Mouse (Mus musculus) telencephalon, adult 2 months (tissue): ENCODE measurements around the gene Spag7.

Experiments used
- DNase-seq: peaks from one replicate; pipeline ENCODE4 v3.0.0-alpha.2; 2011; ENCODE audit warnings: low read depth, low spot score

The Spag7 gene

DNA sequence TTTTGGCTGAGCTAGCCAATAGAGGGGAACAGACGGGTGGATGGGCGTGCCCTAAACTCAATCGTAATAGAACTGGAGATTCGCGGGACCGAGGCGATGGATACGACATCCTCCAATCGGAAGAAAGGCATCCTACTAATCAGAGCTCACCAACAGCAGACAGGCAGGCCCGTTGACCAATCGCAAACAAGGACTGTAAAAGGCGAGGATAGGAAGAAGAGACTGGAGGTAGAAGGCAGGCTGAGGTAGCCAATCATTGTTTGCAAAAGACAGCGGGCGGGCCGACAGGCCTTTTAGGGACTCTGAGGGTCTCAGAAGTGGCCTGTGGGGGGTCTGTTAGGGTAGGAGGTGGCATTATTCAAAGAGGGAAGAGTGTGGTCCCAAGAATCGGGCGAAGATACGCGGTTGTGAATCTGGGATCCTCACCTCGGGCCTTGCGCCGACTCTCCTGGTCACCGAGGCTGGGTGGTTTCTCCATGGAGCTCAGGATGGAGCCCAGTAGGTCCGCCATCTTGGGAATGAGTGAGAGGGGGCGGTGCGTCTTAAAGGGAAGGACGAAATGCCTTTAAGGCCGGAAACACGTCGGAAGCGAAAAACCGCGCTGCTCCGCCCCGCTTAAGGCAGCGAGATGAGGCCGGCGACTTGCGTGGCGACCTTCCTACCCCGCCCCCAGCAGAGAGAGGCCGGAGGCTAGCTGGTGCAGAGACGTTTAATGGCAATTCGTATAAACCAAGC is at the start of gene Spag7:
Gene Spag7, minus strand, starts transcription at position 646 of the 735 bp plus-strand sequence.
- DNase-seq = peak; percentile 100

- no peak for DNase-seq
Measured at GRCm38 (mm10) chr11:70718481-70718880, 49.3 kb upstream of the Spag7 start.

GRCm38 (mm10) chr11:70715832-70716231 is 46.6 kb upstream of the Spag7 start:
- DNase-seq = no peak

DNA sequence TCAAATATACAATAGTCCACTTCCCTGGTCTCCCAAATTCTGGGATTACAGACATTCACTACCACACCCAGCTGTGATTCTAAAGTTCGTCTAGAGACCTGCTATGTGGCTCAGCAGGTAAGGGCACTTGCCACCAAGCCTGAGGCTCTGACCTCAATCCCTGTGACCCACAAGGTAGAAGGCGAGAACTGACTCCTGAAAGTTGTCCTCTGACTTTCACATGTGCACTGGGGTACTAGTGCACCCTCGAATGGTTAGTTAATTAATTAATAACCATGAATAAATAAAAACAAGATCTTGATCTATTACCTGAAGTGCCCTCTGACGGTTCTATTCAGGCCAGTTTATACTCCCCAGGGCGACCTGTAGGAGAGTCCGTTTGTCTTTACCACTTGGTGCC is 44.0 kb upstream of the Spag7 start:
- no peak for DNase-seq

- no peak for DNase-seq
Measured at GRCm38 (mm10) chr11:70711026-70711425, 41.8 kb upstream of the Spag7 start.

DNA sequence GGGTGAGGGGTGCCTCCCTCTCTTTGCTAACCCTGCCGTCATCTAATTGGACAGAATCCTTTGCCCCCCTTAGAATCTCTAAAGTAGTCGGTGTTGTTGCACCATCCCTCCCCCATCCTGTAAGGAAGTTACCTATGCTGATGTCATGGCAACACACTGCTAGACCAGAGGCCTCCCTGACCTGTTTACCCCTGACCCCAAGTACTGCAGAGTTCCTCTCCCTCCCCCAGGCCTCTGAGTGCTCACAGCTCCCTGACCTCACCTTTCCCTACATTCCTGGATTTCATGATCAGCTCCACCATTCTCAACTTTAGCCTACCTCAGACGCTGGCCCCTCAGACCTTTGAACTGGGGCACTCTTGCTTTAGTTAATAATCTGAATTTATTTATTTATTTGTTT is 36.9 kb upstream of the Spag7 start:
- no peak for DNase-seq

DNA sequence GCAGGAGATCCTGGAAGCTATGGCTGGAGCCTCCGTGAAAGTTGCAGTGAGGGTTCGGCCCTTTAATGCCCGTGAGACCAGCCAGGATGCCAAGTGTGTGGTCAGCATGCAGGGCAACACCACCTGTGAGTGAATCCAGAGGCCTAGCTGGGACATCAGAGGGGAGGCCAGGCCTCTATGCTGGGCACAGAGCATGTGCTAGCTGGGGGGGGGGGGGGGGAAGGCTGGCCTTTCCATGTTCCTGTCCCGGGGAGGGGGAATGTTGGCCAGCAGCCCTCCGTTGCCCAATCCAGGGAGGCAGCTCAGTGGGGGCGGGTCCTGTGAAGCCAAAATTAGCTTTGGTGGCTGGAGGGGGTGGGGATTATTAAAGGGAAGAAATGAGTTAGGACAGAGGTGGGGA is 33.6 kb upstream of the Spag7 start:
- no peak for DNase-seq

DNA sequence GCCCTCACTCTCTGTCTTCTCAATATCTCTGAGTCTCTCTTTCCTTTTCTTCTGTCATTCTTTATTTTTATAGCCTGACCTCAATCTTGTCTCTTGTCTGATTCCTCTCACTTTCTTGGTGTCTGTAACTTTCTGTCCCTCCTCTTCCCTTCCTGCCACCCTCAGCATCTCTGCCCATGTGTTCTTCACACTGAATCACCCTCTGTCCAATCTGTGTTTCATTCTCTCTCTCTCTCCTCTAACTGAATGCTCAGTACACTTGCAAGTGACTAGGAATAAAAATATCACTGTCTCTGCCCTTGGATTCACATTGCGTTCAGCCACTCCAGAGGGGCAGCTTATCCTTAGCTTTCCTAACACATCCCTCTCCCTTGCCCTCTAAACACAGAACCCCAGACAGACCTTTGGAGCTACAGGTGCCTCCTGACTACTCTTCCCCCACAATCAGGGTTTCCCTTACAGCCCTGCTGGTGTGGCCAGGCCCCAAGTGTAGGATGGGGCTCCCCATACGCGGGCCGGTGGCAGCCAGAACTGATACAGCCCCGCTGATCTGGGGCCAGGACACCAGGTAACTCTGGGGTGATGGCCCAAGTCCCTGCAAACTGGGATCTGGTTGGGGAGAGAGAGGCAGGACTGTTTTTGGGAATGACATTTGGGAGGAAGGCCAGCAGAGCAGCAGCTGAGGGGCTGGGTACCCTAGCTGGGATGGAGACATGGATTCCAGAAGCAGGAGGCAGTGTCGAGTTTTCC is 32.9 kb upstream of the Spag7 start:
- DNase-seq = peak; percentile 36

GRCm38 (mm10) chr11:70701221-70701955 is 32.2 kb upstream of the Spag7 start:
- DNase-seq = no peak

DNA sequence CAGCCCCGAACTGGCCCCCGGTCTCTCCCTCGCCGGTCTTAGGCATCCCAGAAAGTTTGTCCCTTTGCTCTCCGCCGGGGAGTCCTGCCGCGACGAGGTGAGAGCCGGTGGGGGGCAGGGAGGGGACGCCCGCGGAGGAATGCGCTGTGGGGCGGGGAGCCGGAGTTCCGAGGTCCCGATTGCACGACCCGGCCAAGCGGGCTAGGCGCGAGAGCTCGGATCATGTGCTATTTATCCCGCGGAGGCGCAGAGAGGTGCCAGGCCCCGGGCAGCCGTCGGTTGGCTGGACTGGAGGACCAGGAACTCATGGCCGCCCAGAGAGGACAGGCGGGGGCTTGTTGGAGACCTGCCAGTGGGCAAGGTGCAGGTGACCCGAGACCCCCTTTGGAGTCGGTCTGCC is 31.4 kb upstream of the Spag7 start:
- DNase-seq = no peak

DNA sequence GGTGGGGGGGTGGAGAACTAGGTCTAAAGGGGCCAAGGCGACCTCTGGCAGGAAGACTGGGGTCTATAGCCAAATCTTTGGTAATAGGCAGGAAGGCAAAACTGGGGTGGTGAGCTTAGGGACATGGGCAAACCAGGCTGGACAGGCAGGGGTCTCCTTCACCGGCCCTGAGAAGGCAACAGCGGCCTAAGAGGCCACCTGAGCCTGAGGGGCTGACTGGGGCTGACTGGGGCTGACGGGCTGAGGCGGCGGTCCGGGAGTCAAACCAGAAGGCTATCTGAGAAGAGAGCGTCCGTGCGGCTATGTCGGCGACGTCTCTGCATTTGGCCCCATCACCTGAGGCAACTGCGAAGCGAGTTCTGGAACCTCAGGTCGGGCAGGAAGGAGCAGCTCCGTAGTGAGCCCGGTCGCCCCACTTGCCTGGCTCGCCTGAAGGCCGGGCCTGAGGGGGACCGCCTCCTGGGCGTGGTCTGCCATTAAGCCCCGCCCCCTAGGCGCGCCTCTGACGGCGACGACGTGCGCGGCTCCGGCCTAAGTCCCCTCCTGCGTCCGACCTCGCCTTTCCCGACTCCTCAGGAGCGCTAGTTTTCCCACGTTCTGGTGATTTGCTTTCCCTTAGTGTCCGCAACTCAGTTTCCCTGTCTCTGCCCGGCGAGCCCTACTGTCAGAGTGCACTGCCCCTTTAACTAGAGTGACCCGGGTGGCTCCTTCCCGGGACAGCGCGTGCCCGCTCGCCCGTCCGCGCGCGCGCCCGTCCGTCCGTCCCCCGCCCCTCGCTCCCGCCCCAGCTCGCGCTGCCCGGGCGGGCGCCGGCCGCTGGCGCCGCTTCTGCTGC is 30.7 kb upstream of the Spag7 start, which contains the start of the genes Inca1 and Kif1c:
Gene Inca1, minus strand, starts transcription at position 434 of the 835 bp plus-strand sequence.
Gene Kif1c, plus strand, starts transcription at position 827 of the 835 bp plus-strand sequence.
- DNase-seq = peak; percentile 85

DNA sequence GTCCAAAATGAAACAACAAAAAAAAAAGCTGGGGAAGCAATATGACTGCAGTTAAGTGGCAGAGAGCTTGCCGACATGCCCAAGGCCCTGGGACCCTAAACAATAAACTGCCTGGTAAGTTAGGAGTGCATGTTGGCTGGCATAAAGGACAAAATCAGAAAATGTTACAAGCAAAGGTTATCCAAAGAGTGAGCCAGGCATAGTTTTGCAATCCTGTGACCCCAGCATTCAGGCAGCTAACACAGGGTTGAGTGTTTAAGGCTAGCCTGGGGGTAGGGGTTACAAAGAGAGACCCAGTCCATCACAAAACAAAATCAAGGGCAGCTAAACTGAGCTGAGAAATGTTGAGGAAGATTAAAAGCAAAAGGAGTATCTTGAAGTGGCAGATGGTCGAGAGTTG is 29.8 kb upstream of the Spag7 start:
- no peak for DNase-seq

DNA sequence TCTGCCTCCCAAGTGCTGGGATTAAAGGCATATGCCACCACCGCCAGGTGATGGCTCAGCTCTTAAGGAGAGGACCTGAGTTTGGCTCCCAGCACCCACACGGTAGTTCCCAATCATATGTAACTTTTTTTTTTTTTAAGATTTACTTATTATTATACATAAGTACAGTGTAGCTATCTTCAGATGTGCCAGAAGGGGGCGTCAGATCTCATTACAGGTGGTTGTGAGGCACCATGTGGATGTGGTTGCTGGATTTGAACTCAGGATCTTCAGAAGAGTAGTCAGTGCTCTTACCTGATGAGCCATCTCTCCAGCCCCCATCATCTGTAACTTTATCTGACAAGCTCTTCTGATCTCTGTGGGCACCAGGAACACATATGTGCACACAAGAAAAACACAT is 28.2 kb upstream of the Spag7 start:
- no peak for DNase-seq

DNA sequence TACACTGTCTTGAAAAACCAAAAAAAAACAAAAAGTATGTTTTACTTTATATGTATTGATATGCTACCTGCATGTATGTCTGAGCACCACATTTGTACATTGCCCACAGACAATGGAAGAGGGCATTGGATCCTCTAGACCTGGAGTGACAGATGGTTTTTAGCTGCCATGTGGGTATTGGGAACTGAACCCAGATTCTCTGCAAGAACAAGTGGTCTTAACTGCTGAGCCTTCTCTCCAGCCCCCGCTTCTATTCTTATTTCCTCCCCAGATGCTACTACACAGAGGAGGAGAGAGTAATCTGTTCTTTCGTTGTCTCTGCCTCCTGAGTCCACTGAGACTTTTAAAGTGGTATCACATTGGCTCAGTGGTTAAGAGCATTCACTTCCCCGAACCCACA is 24.3 kb upstream of the Spag7 start:
- DNase-seq = no peak

- DNase-seq = no peak
Measured at GRCm38 (mm10) chr11:70689578-70689977, 20.4 kb upstream of the Spag7 start.

DNA sequence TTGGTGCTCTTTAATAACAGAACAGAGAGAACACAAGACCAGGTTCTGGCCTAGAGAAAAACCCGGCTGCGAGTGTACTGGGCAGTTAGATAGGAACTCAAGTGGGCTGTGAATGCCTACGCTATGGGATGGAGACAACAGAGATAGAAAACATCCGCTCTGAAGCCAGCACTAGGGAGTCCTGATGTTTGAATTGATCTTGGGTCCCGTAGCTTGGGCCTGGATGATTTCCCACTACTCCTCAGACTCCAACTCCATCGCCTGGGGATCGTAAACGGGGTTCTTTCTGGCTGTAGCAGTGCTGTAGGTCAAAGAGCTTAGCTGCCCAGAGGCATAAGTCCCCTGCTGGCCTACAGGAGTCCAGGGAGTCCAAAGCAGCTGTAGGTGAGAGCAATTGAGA is 19.2 kb upstream of the Spag7 start:
- no peak for DNase-seq

DNA sequence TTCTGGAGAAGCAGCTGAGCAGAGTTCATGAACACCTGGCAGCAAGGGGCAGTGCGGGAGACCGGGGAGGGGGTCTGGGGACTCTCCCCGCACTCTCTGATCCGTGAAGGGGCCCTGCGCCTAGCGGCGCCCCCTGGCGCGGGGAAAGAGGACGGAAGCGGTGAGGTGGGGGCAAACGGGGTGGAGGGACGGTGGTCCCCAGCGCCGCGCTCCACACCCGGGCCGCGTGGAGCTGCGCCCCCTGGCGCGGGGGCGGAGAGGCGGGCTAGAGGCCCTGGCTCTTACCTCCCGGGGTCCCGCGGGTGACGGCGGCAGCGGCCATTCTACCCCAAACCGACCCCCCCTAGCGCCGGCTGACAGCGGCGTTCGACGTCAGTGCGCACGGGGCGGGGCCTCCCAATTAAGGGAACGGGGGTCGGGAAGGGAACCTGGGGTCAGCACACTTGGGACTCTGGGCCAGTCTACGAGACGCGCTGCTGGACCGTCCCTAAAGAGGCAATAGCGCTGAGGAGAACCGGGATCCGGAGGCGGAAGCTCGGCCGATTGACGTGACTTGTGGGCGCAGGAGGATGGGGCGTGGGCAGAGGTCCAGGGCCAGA is 18.5 kb upstream of the Spag7 start, which contains the start of gene Camta2:
Gene Camta2, minus strand, starts transcription at position 505 of the 599 bp plus-strand sequence.
- DNase-seq = no peak

GRCm38 (mm10) chr11:70686901-70687566 is 17.8 kb upstream of the Spag7 start:
- no peak for DNase-seq

- DNase-seq = no peak
Measured at GRCm38 (mm10) chr11:70683640-70684039, 14.4 kb upstream of the Spag7 start.

- no peak for DNase-seq
Measured at GRCm38 (mm10) chr11:70681897-70682581, 12.8 kb upstream of the Spag7 start.
